Mouse (Mus musculus): ENCODE results near the gene Pank4.
A peak's percentile ranks its signal among the peaks of the same experiment; 100 is the strongest.

Gene Pank4

GRCm38 (mm10) chr4:155015550-155015949 is 51.6 kb downstream of the Pank4 start:
- no peak for DNase-seq

- DNase-seq = no peak
These were observed 52.9 kb downstream of the Pank4 start for GRCm38 (mm10) chr4:155016807-155017206.

GRCm38 (mm10) chr4:155017253-155017878 is 53.4 kb downstream of the Pank4 start:
- no peak for DNase-seq

DNA sequence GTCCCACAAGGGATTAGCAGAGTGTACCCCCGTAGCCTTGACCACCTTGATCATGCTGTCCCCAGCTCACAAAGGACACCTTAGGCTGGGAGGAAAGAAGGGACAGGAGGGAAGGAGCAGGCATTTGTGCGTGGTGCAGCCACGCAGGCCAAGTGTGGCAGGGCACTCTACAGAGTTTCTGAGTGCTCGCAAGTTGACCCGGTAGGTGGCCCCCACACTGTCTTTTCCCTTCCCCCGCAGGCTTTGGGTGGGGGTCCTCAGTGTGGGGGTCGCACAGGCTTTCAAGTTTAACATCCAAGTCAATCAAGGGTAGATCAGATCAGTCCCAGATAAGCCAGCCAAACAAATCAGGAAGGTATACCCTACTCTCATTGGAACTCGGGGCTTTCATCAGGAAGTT is 54.1 kb downstream of the Pank4 start:
- DNase-seq = no peak

GRCm38 (mm10) chr4:155018601-155019335 is 54.8 kb downstream of the Pank4 start:
- peak in 1 of 2 experiments; percentile 8 for DNase-seq

GRCm38 (mm10) chr4:155019336-155019847 is 55.5 kb downstream of the Pank4 start:
- peak in 1 of 2 experiments; percentile 29 for DNase-seq

- no peak for DNase-seq
These were observed 56.2 kb downstream of the Pank4 start for GRCm38 (mm10) chr4:155020141-155020540.

GRCm38 (mm10) chr4:155020813-155021212 is 56.9 kb downstream of the Pank4 start:
- DNase-seq = no peak

- DNase-seq = no peak
These were observed 58.4 kb downstream of the Pank4 start for GRCm38 (mm10) chr4:155022228-155022855.

- no peak for DNase-seq
These were observed 60.5 kb downstream of the Pank4 start for GRCm38 (mm10) chr4:155024170-155025010.

Measured in thymus, postnatal 36 days (tissue).